Mouse (Mus musculus) colon, adult 2 months (tissue): ENCODE measurements around the gene Numa1. TPM values are rescaled to one million over a fixed set of nuclear protein-coding genes. Genes with fewer than 3 reads are reported as not detected.

Source experiments
- polyA plus RNA-seq: library from polyadenylated mRNA; depleted of rRNA; stranded (reverse); fragments of >200 nt; gene quantifications from 2 replicates; pipeline ENCODE4 v1.2.3, GENCODE M21; 2012; rRNA removed

Numa1 gene
- 82.1 and 93.1 TPM in 2 replicates for polyA plus RNA-seq

DNA sequence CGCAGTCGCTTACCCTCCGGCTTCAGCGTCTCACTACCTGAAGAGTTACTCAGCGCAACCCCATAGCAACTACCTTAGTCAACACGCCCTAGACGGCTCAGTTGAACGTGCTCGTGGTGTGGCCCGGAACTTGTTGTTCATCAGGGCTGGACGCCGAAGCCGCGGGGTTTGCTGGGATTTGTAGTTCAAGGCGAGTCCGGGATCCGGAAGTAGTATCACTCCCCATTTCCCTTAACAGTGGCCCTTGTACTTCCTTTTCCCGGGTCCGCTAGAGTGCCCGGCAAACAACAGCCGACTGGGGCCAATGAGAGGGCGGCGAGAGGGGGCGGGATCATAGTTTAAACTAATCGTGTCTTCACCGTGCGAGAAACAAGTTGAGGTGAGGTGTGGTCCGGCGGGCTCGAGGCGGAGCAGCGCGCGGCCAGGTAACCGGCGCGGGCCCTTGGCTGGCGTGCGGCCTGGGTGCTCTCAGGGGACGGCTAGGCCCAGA lies at the start of gene Numa1, which contains the start of gene Lrrc51:
Gene Numa1, plus strand, starts transcription at position 361 of the 490 bp plus-strand sequence.
Gene Lrrc51, minus strand, starts transcription at position 145 of the 490 bp plus-strand sequence.

GRCm38 (mm10) chr7:101905561-101906286 lies 28.2 kb upstream of the Numa1 start, which contains the start of gene Lamtor1:
Gene Lamtor1, plus strand, starts transcription at chr7:101905904.

DNA sequence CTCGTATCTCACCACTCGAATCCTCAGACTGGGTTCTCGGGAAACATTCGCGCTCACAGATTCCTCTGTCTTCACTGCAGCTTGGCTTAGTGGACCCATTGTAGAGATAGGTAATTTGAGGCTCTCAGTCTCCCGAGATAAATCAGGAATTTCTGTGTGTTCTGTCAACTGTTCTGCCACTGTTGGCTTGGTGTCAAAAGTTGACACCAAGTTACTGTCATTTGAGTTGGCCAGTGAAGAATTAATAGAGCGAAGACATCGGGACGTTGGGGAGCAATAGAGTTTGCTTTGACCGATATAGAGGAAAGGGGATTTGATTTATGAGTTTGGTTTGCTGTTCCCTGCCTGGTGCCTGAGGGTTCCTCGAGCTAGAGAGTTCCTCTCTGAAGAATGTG lies 27.6 kb upstream of the Numa1 start, which contains the start of gene Tomt:
Gene Tomt, minus strand, starts transcription at position 73 of the 395 bp plus-strand sequence.

GRCm38 (mm10) chr7:102018590-102018989 lies 84.7 kb downstream of the Numa1 start, which contains the start of gene Il18bp:
Gene Il18bp, minus strand, starts transcription at chr7:102018690.

Other genes starting within 250 kb of the Numa1 start
- 1.3 and 2.0 TPM in 2 replicates for gene Phox2a, start 115.8 kb upstream of the Numa1 start, polyA plus RNA-seq
- 118 and 140 TPM in 2 replicates for gene Inppl1, start 95.9 kb upstream of the Numa1 start, polyA plus RNA-seq
- gene Folr2, start 76.9 kb upstream of the Numa1 start, polyA plus RNA-seq = 10.6 and 14.3 TPM in 2 replicates
- 20.6 and 25.7 TPM in 2 replicates for gene Anapc15, start 70.4 kb upstream of the Numa1 start, polyA plus RNA-seq
- 1.1 and 1.2 TPM in 2 replicates for gene Folr1, start 63.3 kb upstream of the Numa1 start, polyA plus RNA-seq
- gene Lamtor1, start 28.2 kb upstream of the Numa1 start, polyA plus RNA-seq = 223 and 226 TPM in 2 replicates
- gene Tomt, start 27.8 kb upstream of the Numa1 start, polyA plus RNA-seq = 0.08 and 0.13 TPM in 2 replicates
- gene Lrrc51, start 216 bp upstream of the Numa1 start, polyA plus RNA-seq = 15.6 and 20.1 TPM in 2 replicates
- gene Il18bp, start 84.6 kb downstream of the Numa1 start, polyA plus RNA-seq = 5.1 and 6.9 TPM in 2 replicates
- 21.0 and 30.4 TPM in 2 replicates for gene Rnf121, start 131.4 kb downstream of the Numa1 start, polyA plus RNA-seq
- gene Xndc1, start 131.4 kb downstream of the Numa1 start, polyA plus RNA-seq = 12.3 and 12.9 TPM in 2 replicates
- gene Xntrpc, start 131.6 kb downstream of the Numa1 start, polyA plus RNA-seq = 2.1 and 3.2 TPM in 2 replicates
- not detected in 2 replicates for gene Trpc2, start 149.0 kb downstream of the Numa1 start, polyA plus RNA-seq
- 0.07 TPM in 1 of 2 replicates, not detected in the other for gene Art1, start 167.6 kb downstream of the Numa1 start, polyA plus RNA-seq
- 0.47 and 0.51 TPM in 2 replicates for gene Art5, start 175.4 kb downstream of the Numa1 start, polyA plus RNA-seq
- gene Chrna10, start 182.7 kb downstream of the Numa1 start, polyA plus RNA-seq = 0.67 and 0.78 TPM in 2 replicates